Mouse (Mus musculus): ENCODE data around the gene Chrnb2. TPM values are rescaled to one million over a fixed set of nuclear protein-coding genes. Genes with fewer than 3 reads are reported as not detected.
A peak's percentile ranks its signal among the peaks of the same experiment; 100 is the strongest.
"Not testable (repeated sequence)": the region's sequence is repeated elsewhere in the genome, so short reads cannot be mapped to it uniquely, and the experiment has no call there.

The Chrnb2 gene
- under 1 TPM; 0.08 to 0.19 TPM for total RNA-seq (2021)

- intact Hi-C loops (cut with DNase I), result no loop called here
- peak; percentile 74 to 85 for DNase-seq
These were observed at the start of gene Chrnb2 for GRCm38 (mm10) chr3:89764119-89764724. Chrnb2 (minus strand) TSS chr3:89764632.

GRCm38 (mm10) chr3:89814051-89814450 is 49.6 kb upstream of the Chrnb2 start:
- no peak for DNase-seq
- intact Hi-C loops (cut with DNase I), result no loop called here

GRCm38 (mm10) chr3:89812166-89812565 is 47.7 kb upstream of the Chrnb2 start:
- intact Hi-C loops (cut with DNase I), result no loop called here
- DNase-seq, result no peak

GRCm38 (mm10) chr3:89810841-89811240 is 46.4 kb upstream of the Chrnb2 start:
- no peak for DNase-seq
- intact Hi-C loops (cut with DNase I), result no loop called here

- no peak for DNase-seq
- intact Hi-C loops (cut with DNase I), result no loop called here
These were observed 44.2 kb upstream of the Chrnb2 start for GRCm38 (mm10) chr3:89808638-89809037.

- intact Hi-C loops (cut with DNase I), result no loop called here
- no peak for DNase-seq
These were observed 43.4 kb upstream of the Chrnb2 start for GRCm38 (mm10) chr3:89807881-89808280.

GRCm38 (mm10) chr3:89807171-89807570 is 42.7 kb upstream of the Chrnb2 start:
- intact Hi-C loops (cut with DNase I), result no loop called here
- no peak for DNase-seq

- intact Hi-C loops (cut with DNase I), result no loop called here
These were observed 42.3 kb upstream of the Chrnb2 start for GRCm38 (mm10) chr3:89806751-89807150.

GRCm38 (mm10) chr3:89805179-89805578 is 40.7 kb upstream of the Chrnb2 start:
- no peak for DNase-seq
- intact Hi-C loops (cut with DNase I), result no loop called here

More at GRCm38 (mm10) chr3:89806751-89807150, 42.3 kb upstream of the Chrnb2 start:
- no peak for DNase-seq

- intact Hi-C loops (cut with DNase I), result no loop called here
These were observed 38.4 kb upstream of the Chrnb2 start for GRCm38 (mm10) chr3:89802876-89803275.

GRCm38 (mm10) chr3:89801507-89801847 is 37.0 kb upstream of the Chrnb2 start:
- DNase-seq, result no peak
- intact Hi-C loops (cut with DNase I), result no loop called here

More at GRCm38 (mm10) chr3:89802876-89803275, 38.4 kb upstream of the Chrnb2 start:
- no peak for DNase-seq

GRCm38 (mm10) chr3:89800774-89801506 is 36.5 kb upstream of the Chrnb2 start:
- intact Hi-C loops (cut with DNase I), result no loop called here

GRCm38 (mm10) chr3:89800078-89800477 is 35.6 kb upstream of the Chrnb2 start:
- intact Hi-C loops (cut with DNase I); DNase-seq: not testable (repeated sequence)

More at GRCm38 (mm10) chr3:89800774-89801506, 36.5 kb upstream of the Chrnb2 start:
- DNase-seq, result no peak

GRCm38 (mm10) chr3:89799476-89799875 is 35.0 kb upstream of the Chrnb2 start:
- DNase-seq, result no peak
- intact Hi-C loops (cut with DNase I), result no loop called here

- DNase-seq, result no peak
- intact Hi-C loops (cut with DNase I), result no loop called here
These were observed 34.1 kb upstream of the Chrnb2 start for GRCm38 (mm10) chr3:89798518-89798917.

GRCm38 (mm10) chr3:89796358-89796757 is 31.9 kb upstream of the Chrnb2 start:
- intact Hi-C loops (cut with DNase I), result no loop called here

GRCm38 (mm10) chr3:89795746-89796145 is 31.3 kb upstream of the Chrnb2 start:
- intact Hi-C loops (cut with DNase I), result no loop called here
- DNase-seq, result no peak

More at GRCm38 (mm10) chr3:89796358-89796757, 31.9 kb upstream of the Chrnb2 start:
- DNase-seq, result peak; percentile 22 to 37

GRCm38 (mm10) chr3:89794616-89795015 is 30.2 kb upstream of the Chrnb2 start:
- DNase-seq, result no peak
- intact Hi-C loops (cut with DNase I), result no loop called here

GRCm38 (mm10) chr3:89788680-89789352 is 24.4 kb upstream of the Chrnb2 start:
- no peak for DNase-seq
- intact Hi-C loops (cut with DNase I), result loop anchor here (5.0 kb wide), 1 partner anchor 173 kb away; the partner anchor contains the start of gene Atp8b2

GRCm38 (mm10) chr3:89786275-89786674 is 21.8 kb upstream of the Chrnb2 start:
- DNase-seq, result no peak
- intact Hi-C loops (cut with DNase I), result loop anchor here (5.0 kb wide), 1 partner anchor 176 kb away; the partner anchor contains the start of gene Atp8b2
